Mouse (Mus musculus) mesoderm, embryonic 11.5 days (tissue): Measurements from ENCODE around the gene Dnajb13.

ENCODE experiments used
- DNase-seq: peaks from one replicate; pipeline ENCODE4 v3.0.0-alpha.2; 2012; ENCODE audit warnings: low read depth, low spot score

Gene Dnajb13

GRCm38 (mm10) chr7:100508670-100509069, 6.1 kb downstream of the Dnajb13 start:
- DNase-seq, result no peak

GRCm38 (mm10) chr7:100506494-100506893, 8.3 kb downstream of the Dnajb13 start:
- DNase-seq, result no peak

DNA sequence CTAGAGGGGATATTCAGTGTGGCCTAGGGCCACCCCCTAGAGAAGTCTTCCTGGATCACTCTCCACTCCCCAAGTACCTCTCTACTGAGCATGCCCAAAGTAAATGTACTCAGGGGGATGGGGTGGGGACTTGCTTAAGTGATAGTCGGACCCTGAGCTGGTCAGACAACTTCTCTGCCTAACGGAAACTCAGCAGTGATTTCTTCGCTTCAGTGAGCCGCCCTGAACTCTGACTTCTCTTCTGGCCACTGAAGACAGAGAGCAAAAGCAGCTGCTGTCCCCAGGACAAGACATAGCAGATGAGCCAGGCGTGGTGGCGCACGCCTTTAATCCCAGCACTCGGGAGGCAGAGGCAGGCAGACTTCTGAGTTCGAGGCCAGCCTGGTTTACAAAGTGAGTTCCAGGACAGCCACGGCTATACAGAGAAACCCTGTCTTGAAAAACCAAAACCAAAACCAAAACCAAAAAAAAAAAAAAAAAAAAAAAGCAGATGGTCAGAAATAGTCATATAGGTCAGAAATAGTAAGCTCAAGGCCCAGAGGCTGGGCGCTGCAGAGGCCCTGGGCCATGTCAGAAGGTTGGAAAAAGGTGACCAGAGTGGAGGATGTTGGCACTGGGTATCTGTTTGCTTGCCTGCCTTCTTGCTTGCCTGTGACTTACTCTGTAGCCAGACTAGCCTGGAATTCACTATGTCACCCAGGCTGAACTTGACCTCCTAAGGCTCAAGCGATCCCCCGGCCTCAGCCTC, 9.8 kb downstream of the Dnajb13 start:
- no peak for DNase-seq

GRCm38 (mm10) chr7:100503076-100503475, 11.7 kb downstream of the Dnajb13 start:
- DNase-seq, result no peak

DNA sequence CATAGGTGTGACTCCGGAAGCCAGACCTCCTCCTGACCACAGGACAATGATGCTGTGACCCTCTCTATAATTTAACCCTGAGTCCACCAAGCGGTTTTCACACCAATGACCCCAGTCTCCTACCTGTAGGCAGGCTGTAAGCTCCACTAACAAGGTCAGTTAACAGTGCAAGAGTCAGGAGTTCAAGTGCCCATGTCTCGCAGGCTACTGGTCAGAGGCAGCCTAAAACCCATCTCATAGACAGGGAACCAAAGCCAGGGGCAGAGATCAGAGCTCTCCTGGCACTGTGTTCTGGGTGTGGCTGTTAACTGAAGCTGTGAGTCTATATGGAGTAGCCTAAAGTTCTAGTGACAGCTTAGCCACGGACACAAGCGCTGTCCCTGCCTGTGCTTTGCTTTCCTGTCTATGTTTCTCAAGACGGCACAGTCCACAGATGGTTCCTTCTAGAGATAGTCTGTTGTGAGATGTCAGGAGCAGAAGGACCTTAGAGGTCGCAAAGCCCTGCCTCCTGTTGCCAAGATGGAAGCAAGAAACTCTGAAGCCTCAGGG, 12.3 kb downstream of the Dnajb13 start:
- DNase-seq, result no peak

- no peak for DNase-seq
These were observed 12.9 kb downstream of the Dnajb13 start for GRCm38 (mm10) chr7:100501844-100502373.

- DNase-seq, result no peak
These were observed 13.5 kb downstream of the Dnajb13 start for GRCm38 (mm10) chr7:100501027-100501843.

DNA sequence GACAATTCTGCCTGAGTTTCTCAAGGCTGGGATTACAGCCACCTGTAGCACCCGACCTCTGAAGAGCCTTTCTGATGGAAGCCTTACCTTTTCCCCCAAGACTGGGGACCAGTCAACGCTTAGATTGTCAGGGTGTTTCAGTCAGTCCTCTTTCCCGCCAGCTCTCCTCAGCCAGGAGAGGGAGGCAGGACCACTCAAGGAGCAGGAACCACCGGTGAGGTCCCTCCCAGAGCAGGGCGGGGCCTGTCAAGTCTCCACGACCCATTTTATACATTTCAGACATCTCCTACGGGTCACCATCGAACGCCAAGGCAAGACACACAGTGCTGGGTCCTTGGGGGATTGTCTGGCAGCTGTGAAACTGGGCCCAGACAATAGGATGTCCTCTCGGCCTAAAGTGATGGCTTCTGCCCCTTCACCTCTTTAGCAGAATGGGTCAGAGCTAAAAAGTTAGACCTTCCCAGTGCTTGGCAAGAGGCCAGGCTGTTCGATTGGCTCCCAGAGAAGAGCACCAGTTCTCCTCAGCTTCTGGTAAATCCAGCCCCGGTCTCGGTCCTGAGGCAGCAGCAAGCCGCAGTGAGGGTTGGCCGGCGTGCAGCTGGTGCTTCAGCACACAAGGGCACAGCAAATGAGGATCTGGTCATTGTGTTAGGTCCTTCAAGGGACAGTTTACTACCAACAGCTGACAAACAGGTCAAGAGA, 14.3 kb downstream of the Dnajb13 start:
- no peak for DNase-seq

DNA sequence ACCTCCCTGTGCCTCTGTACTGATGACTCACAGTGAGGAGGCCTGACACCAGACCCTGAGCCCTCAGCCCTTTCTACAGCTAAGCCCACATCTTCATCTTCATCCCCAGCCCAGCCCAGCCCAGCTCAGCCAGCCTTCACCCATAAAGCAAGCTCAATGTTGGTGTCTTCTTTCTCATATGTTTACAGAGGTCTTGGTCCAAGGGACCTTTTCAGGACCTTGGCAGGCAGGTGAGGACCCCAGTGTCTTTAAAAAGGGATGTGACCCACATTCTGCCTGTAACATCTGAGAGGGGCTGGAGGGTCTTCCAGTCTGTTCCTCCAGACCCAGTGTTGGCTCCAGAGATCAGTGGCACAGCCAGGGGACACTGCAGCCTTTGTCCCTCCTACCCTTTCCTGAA, 15.3 kb downstream of the Dnajb13 start:
- no peak for DNase-seq

DNA sequence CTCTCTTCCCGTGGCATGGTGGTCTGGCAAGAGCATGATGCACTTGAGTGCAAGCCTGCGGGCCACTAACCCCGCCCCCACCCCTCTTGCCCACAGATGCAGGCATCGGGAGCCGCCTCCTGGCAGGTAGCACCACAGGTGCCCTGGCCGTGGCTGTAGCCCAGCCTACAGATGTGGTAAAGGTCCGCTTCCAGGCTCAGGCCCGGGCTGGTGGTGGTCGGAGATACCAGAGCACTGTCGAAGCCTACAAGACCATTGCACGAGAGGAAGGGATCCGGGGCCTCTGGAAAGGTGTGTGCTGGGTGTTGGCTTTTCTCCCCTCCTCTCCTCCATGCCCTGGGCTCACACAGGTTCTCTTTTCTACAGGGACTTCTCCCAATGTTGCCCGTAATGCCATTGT, 16.8 kb downstream of the Dnajb13 start:
- no peak for DNase-seq

DNA sequence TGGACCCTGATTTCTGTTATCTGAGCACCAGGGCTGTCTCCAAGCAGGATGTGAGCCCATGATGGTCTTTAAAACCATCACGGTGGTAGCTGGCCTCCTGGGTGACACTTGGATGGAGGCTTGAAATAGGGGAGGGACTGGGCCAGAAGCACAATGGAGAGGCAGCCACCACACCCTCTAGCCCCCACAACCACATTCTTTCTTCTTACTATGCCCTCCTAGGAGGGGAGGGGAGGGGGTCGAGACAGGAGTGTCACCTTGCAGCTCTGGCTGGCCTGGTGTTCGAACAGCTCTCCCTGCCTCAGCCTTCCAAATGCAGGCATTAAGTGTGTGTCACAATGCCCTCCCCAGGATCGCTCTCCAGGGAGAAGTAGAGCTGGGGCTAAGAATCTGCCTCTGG, 17.4 kb downstream of the Dnajb13 start:
- DNase-seq, result no peak

DNA sequence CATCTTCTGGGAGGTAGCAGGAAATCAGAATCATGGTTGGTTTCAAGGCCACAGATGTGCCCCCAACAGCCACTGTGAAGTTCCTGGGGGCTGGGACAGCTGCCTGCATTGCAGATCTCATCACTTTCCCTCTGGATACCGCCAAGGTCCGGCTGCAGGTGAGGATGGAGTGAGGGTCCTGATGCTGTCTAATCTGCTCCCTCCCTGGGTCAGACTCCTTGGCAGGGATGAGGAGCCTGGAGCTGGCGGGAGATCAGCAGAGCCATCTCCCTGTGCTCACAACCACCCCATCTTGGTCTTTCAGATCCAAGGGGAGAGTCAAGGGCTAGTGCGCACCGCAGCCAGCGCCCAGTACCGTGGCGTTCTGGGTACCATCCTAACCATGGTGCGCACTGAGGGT, 18.0 kb downstream of the Dnajb13 start:
- no peak for DNase-seq

- no peak for DNase-seq
These were observed 18.4 kb downstream of the Dnajb13 start for GRCm38 (mm10) chr7:100496371-100496770.

GRCm38 (mm10) chr7:100495581-100496251, 19.0 kb downstream of the Dnajb13 start:
- peak; percentile 53 for DNase-seq

GRCm38 (mm10) chr7:100495042-100495441, 19.7 kb downstream of the Dnajb13 start:
- no peak for DNase-seq

DNA sequence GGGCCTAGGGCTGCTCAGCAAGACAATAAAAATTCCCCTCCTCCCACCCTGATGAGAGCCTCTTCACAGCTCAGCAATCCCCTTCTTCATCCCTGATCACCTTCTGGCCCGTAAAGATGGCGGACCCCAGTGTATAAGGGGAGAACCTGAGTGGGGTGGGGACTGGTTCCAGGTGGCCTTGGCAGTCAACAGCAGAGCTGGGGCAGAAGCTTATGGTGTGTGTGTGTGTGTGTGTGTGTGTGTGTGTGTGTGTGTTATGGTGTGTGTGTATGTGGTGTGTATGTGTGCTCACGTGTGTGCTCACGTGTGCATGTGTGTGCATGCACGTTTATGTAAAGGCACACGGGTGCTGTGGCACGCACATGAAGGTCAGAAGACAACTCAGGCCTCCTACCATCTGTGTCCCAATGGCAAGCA, 20.3 kb downstream of the Dnajb13 start:
- no peak for DNase-seq

- peak; percentile 63 for DNase-seq
These were observed 21.0 kb downstream of the Dnajb13 start for GRCm38 (mm10) chr7:100493484-100494414.

DNA sequence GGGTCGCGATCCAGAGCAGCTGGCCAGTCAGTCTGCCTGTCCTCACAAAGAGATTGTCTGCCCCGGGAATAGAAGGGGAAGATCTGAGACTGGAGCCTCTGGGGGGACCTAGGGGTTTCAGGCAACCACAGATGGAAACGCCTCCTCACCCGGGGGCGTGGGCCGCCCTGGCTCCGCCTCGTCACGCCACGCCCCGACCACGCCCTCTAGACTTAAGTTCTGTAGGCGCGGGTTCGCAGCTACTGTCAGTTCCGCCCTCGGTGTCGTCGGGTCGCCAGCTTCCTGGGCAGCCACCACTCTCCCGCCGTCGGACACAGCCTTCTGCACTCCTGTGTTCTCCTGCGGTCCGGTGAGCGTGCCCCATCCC, 21.7 kb downstream of the Dnajb13 start, which contains the start of gene Ucp2:
Ucp2 (plus strand) TSS at position 221 of the 367 bp plus-strand sequence.
- DNase-seq, result peak; percentile 77

GRCm38 (mm10) chr7:100492391-100493116, 22.2 kb downstream of the Dnajb13 start:
- no peak for DNase-seq
